Mouse (Mus musculus) CH12.LX (cell line): ENCODE data around the gene Zfp574. TPM values are rescaled to one million over a fixed set of nuclear protein-coding genes. Genes with fewer than 3 reads are reported as not detected.

Source experiments
- DNase-seq: peaks from one replicate; pipeline ENCODE4 v3.0.0-alpha.2; 2013; ENCODE audit errors: extremely low read depth
- H3K27ac ChIP-seq: 2 replicates; pipeline ENCODE4 v1.5.1; 2012; ENCODE audit warnings: low read depth, mild to moderate bottlenecking, control low read depth, moderate library complexity; ENCODE audit not compliant: insufficient read depth
- H3K27me3 ChIP-seq: replicated peaks from 2 replicates; pipeline ENCODE3; 2012; ENCODE audit warnings: inconsistent platforms
- H3K36me3 ChIP-seq, 2 experiments: replicated peaks in 1 of 2; 2 replicates each; pipeline versions ENCODE3 to v1.6.1; 2012; ENCODE audit warnings: inconsistent platforms in 1 of 2, low read length in 1 of 2, mild to moderate bottlenecking in 1 of 2, mixed read lengths in 1 of 2, moderate library complexity in 1 of 2; ENCODE audit not compliant: control insufficient read depth in 1 of 2, insufficient read depth in 1 of 2
- H3K4me1 ChIP-seq, 2 experiments: 2 replicates each; pipeline ENCODE4 v1.6.1; 2012; ENCODE audit warnings: inconsistent platforms in 1 of 2, moderate library complexity in 1 of 2; ENCODE audit not compliant: insufficient read depth in 2 of 2, control insufficient read depth in 1 of 2
- H3K4me2 ChIP-seq: 2 replicates; pipeline ENCODE4 v1.6.1; 2012; ENCODE audit warnings: low read depth, mild to moderate bottlenecking, control low read depth; ENCODE audit not compliant: poor library complexity, insufficient read depth, severe bottlenecking
- H3K4me3 ChIP-seq, 3 experiments: fragments of 150-350 bp in 1 of 3; sonication (generic) in 1 of 3; replicated peaks in 1 of 3; 2 replicates each; pipeline versions ENCODE3 to v1.5.1; 2011 to 2012; ENCODE audit warnings: low read depth in 2 of 3, low read length in 2 of 3, mild to moderate bottlenecking in 2 of 3, moderate library complexity in 2 of 3, control low read depth in 1 of 3, improper control_type of control experiment in 1 of 3, inconsistent platforms in 1 of 3, mixed read lengths in 1 of 3; ENCODE audit not compliant: poor library complexity in 1 of 3
- H3K79me2 ChIP-seq: replicated peaks from 2 replicates; pipeline ENCODE4 v1.6.1; 2012; ENCODE audit warnings: mild to moderate bottlenecking, moderate library complexity; ENCODE audit not compliant: control insufficient read depth, poor library complexity, insufficient read depth, severe bottlenecking; ENCODE audit errors: extremely low read depth
- H3K9ac ChIP-seq: 2 replicates; pipeline ENCODE4 v1.6.1; 2012; ENCODE audit warnings: low read depth, mild to moderate bottlenecking, control low read depth, moderate library complexity; ENCODE audit not compliant: insufficient read depth
- H3K9me3 ChIP-seq: replicated peaks from 2 replicates; pipeline ENCODE3; 2012; ENCODE audit warnings: low read length, inconsistent platforms, mixed read lengths
- BHLHE40 ChIP-seq: IDR thresholded peaks from 2 replicates; pipeline ENCODE4 v1.6.1; 2011; ENCODE audit warnings: mild to moderate bottlenecking, low read depth, low read length, improper control_type of control experiment
- CHD1 ChIP-seq: IDR thresholded peaks from 2 replicates; pipeline ENCODE4 v1.6.1; 2012; ENCODE audit warnings: low read depth, low read length, improper control_type of control experiment, inconsistent platforms
- CTCF ChIP-seq, 2 experiments: IDR thresholded peaks in 1 of 2; conservative IDR thresholded peaks in 1 of 2; 2 replicates each; pipeline ENCODE4 v1.5.1; 2011 to 2012; ENCODE audit warnings: low read depth in 2 of 2, low read length in 2 of 2, improper control_type of control experiment in 1 of 2, inconsistent platforms in 1 of 2, mild to moderate bottlenecking in 1 of 2, moderate library complexity in 1 of 2
- E2F4 ChIP-seq: IDR thresholded peaks from 2 replicates; pipeline ENCODE4 v1.6.1; 2011; ENCODE audit warnings: low read depth, low read length, improper control_type of control experiment; ENCODE audit not compliant: insufficient replicate concordance
- ELF1 ChIP-seq: IDR thresholded peaks from 2 replicates; pipeline ENCODE4 v1.6.1; 2014; ENCODE audit warnings: low read depth, mild to moderate bottlenecking, inconsistent platforms, low read length, improper control_type of control experiment
- EP300 ChIP-seq: IDR thresholded peaks from 2 replicates; pipeline ENCODE4 v1.6.1; 2011; ENCODE audit warnings: low read length, improper control_type of control experiment
- ETS1 ChIP-seq: conservative IDR thresholded peaks from 2 replicates; pipeline ENCODE4 v1.6.1; 2012; ENCODE audit warnings: low read depth, mild to moderate bottlenecking, inconsistent platforms, low read length, improper control_type of control experiment, moderate library complexity
- HCFC1 ChIP-seq: IDR thresholded peaks from 2 replicates; pipeline ENCODE4 v1.6.1; 2012; ENCODE audit warnings: low read depth, mild to moderate bottlenecking, inconsistent platforms, low read length, improper control_type of control experiment
- JUN ChIP-seq: IDR thresholded peaks from 2 replicates; pipeline ENCODE4 v1.6.1; 2011; ENCODE audit warnings: low read depth, mild to moderate bottlenecking, low read length, improper control_type of control experiment, moderate library complexity; ENCODE audit not compliant: insufficient read depth
- JUND ChIP-seq: conservative IDR thresholded peaks from 2 replicates; pipeline ENCODE4 v1.6.1; 2011; ENCODE audit warnings: low read depth, low read length, improper control_type of control experiment
- MAFK ChIP-seq: IDR thresholded peaks from 2 replicates; pipeline ENCODE4 v1.6.1; 2011; ENCODE audit warnings: low read length, improper control_type of control experiment; ENCODE audit not compliant: insufficient replicate concordance
- MEF2A ChIP-seq: IDR thresholded peaks from 2 replicates; pipeline ENCODE4 v1.6.1; 2014; ENCODE audit warnings: low read depth, mild to moderate bottlenecking, inconsistent platforms, low read length, improper control_type of control experiment, borderline replicate concordance
- MXI1 ChIP-seq: IDR thresholded peaks from 2 replicates; pipeline ENCODE4 v1.6.1; 2011; ENCODE audit warnings: mild to moderate bottlenecking, low read depth, low read length, improper control_type of control experiment
- MYC ChIP-seq: IDR thresholded peaks from 2 replicates; pipeline ENCODE4 v1.6.1; 2011; ENCODE audit warnings: low read depth, mild to moderate bottlenecking, improper control_type of control experiment, low read length
- NELFE ChIP-seq: IDR thresholded peaks from 2 replicates; pipeline ENCODE4 v1.6.1; 2011; ENCODE audit warnings: low read depth, low read length, improper control_type of control experiment
- PAX5 ChIP-seq: IDR thresholded peaks from 2 replicates; pipeline ENCODE4 v1.6.1; 2012; ENCODE audit warnings: low read length, inconsistent platforms, mixed read lengths
- POLR2AphosphoS2 ChIP-seq: IDR thresholded peaks from 2 replicates; pipeline ENCODE4 v1.6.1; 2011; ENCODE audit warnings: low read depth, low read length, improper control_type of control experiment
- RAD21 ChIP-seq: IDR thresholded peaks from 2 replicates; pipeline ENCODE4 v1.6.1; 2011; ENCODE audit warnings: low read depth, mild to moderate bottlenecking, low read length, improper control_type of control experiment, moderate library complexity
- RCOR1 ChIP-seq: conservative IDR thresholded peaks from 2 replicates; pipeline ENCODE4 v1.6.1; 2012; ENCODE audit warnings: low read depth, mild to moderate bottlenecking, inconsistent platforms, low read length, improper control_type of control experiment
- SIN3A ChIP-seq: IDR thresholded peaks from 2 replicates; pipeline ENCODE4 v1.6.1; 2012; ENCODE audit warnings: low read length, improper control_type of control experiment, inconsistent platforms
- SMC3 ChIP-seq: IDR thresholded peaks from 2 replicates; pipeline ENCODE4 v1.6.1; 2011; ENCODE audit warnings: low read depth, low read length, improper control_type of control experiment
- TBP ChIP-seq: conservative IDR thresholded peaks from 2 replicates; pipeline ENCODE4 v1.6.1; 2011; ENCODE audit warnings: low read depth, low read length, improper control_type of control experiment
- USF1 ChIP-seq: IDR thresholded peaks from 2 replicates; pipeline ENCODE4 v1.6.1; 2014; ENCODE audit warnings: low read depth, mild to moderate bottlenecking, inconsistent platforms, low read length, improper control_type of control experiment
- ZMIZ1 ChIP-seq: IDR thresholded peaks from 2 replicates; pipeline ENCODE4 v1.6.1; 2012; ENCODE audit warnings: low read depth, mild to moderate bottlenecking, inconsistent platforms, low read length, improper control_type of control experiment
- dilution Hi-C: fragments of 300-500 bp; cut with MboI; formaldehyde crosslinking; loops from 2 replicates; pipeline ENCODE4 v1.14.3; 2020; ENCODE audit warnings: low sequenced_read_pairs; ENCODE audit not compliant: extremely low pct_unique_long_range_greater_than_20kb, extremely low pct_ligation_motif_present
- in situ Hi-C: fragments of 300-500 bp; cut with MboI; formaldehyde crosslinking; loops from 3 replicates; pipeline ENCODE4 v1.14.3; 2019; ENCODE audit warnings: low sequenced_read_pairs, low pct_ligation_motif_present, low pct_unique_long_range_greater_than_20kb, mixed read lengths
- polyA plus RNA-seq: library from polyadenylated mRNA; unstranded; fragments of >175 nt; gene quantifications from 2 replicates; pipeline ENCODE4 v1.2.1, GENCODE M21; 2012; ENCODE audit warnings: low read depth; ENCODE audit not compliant: insufficient read length
- total RNA-seq, 2 experiments: library from RNA; depleted of rRNA; stranded (reverse); fragments of 300-350 nt in 1 of 2; fragments of >200 nt in 1 of 2; gene quantifications; 2 replicates each; pipeline ENCODE4 v1.2.3; 2012 to 2014

The Zfp574 gene
- 11.2 and 11.8 TPM in 2 replicates for total RNA-seq (2012; rRNA removed)
- 2.8 and 3.4 TPM in 2 replicates for total RNA-seq (2014; rRNA removed)
- polyA plus RNA-seq = 11.9 and 13.3 TPM in 2 replicates

DNA sequence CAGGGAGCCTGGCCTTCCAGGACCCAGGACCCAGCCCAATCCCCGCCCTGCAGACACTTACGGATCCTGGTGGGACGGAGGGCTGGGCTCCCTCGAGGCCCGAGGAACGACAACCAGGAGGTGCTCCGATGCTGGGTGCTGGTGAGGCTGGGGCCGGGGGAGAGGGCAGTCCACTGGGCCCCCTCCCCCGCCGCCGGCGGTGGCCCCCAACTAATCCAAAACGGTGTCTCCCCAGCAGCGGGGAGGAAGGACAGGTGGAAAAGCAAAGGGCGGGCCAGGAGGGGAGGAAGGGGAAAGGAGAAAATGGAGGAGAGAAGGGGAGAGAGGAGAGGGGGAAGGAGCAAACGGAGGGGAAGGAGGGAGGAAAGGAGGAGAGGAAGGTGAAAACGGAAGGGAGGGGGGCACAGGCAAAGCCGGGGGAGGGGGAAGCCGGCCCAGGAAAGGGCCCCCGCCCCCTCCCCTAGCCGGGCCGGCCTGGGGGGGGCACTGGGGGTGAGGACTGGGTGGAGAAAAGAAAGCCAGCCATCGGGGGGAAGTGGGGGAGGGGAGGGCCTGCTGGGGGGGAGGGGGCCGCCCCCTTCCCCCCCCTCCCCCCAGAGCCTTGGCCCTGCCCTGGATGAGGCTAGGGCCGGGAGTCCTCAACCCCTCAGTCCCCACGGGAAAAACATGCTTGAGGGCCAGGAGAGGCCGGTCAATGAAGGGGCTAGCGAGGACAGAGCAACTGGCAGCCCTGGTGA lies at the start of gene Zfp574, which contains the start of gene Grik5:
Gene Zfp574, plus strand, starts transcription at position 589 of the 737 bp plus-strand sequence.
Gene Grik5, minus strand, starts transcription at position 368 of the 737 bp plus-strand sequence.
- H3K4me2 ChIP-seq = no peak within 1 kb of the TSS
- no peaks in the 10 kb centered on the region for H3K27me3 ChIP-seq
- peaks cover 0 to 6% of the 10 kb centered on the region in 2 experiments for H3K36me3 ChIP-seq
- H3K4me3 ChIP-seq = no peak within 1 kb of the TSS
- H3K4me1 ChIP-seq = peaks cover 5 to 32% of the 10 kb centered on the region in 2 experiments
- no peak within 1 kb of the TSS for H3K9ac ChIP-seq
- dilution Hi-C loops = no loop called here
- no peaks in the 10 kb centered on the region for H3K79me2 ChIP-seq
- H3K27ac ChIP-seq = no peak within 1 kb of the TSS
- in situ Hi-C loops = no loop called here
- no peaks in the 10 kb centered on the region for H3K9me3 ChIP-seq
- no peak for TF ChIP-seq MXI1
- TF ChIP-seq PAX5 = no peak
- TF ChIP-seq NELFE = no peak
- no peak for TF ChIP-seq JUND
- TF ChIP-seq USF1 = no peak
- no peak for TF ChIP-seq SIN3A
- no peak for TF ChIP-seq MAFK
- TF ChIP-seq MYC = no peak
- no peak for TF ChIP-seq ZMIZ1
- DNase-seq = no peak

DNA sequence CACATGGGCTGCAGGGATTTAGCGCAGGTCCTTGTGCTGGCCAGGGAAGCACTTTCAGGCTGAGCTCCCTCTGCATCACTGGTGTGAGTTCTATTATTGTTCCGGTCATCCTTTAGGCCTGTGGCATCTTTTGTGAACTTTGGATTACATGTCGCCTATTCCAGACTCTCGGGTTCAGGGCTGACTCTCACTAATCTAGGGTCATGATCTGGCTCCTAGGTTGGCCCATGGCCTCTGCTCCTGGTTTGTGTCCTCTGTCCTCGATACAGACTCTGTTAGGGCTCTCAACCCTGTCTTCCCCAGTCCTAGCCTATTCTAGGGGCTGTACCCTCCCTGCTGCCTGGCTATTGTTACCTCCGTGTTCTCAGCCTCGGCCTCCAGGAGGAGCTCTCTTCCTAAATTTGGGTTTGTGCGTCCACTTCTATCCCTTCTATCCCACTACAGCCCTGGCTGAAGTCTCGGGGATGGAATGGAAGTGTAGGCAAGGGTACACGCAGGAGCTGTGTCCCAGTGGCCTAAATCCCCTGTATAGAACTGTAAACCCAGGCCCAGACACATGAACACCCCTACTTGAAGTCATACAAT lies 46.4 kb upstream of the Zfp574 start:
- TF ChIP-seq MYC (no peak), E2F4 (no peak), RAD21 (peak; percentile 46), CTCF (conservative IDR thresholded peaks at IDR 0.05 in 1 of 2, IDR thresholded peaks at IDR 0.05 in 1 of 2; ENCODE audit: low read depth in 2 of 2, low read length in 2 of 2) (peak in 1 of 2 experiments; percentile 55; a peak in 2 of 4 replicates), JUND (no peak), POLR2AphosphoS2 (no peak), PAX5 (no peak), ETS1 (no peak), EP300 (no peak), TBP (no peak), ZMIZ1 (no peak), HCFC1 (no peak), BHLHE40 (no peak), MEF2A (no peak), RCOR1 (no peak), JUN (no peak), NELFE (no peak), CHD1 (no peak), ELF1 (no peak), SMC3 (peak; percentile 36; the same call in 1 of the 2 replicates)
- TF ChIP-seq, all 38 proteins: peak for 3
- Histone ChIP-seq H3K4me1 (peaks cover 9 to 26% of the 10 kb centered on the region in 2 experiments), H3K36me3 (peaks cover 0 to 3% of the 10 kb centered on the region in 2 experiments), H3K9me3 (no peaks in the 10 kb centered on the region), H3K27ac (no peak overlapping the region), H3K4me2 (no peak overlapping the region), H3K9ac (no peak overlapping the region), H3K4me3 (no peak overlapping the region), H3K27me3 (no peaks in the 10 kb centered on the region), H3K79me2 (no peaks in the 10 kb centered on the region)
- in situ Hi-C loops = no loop called here
- peak; percentile 15 for DNase-seq
- dilution Hi-C loops = no loop called here
